Mouse (Mus musculus) urinary bladder, adult 2 months (tissue): ENCODE data around the gene Pllp. TPM values are rescaled to one million over a fixed set of nuclear protein-coding genes. Genes with fewer than 3 reads are reported as not detected.
A peak's percentile ranks its signal among the peaks of the same experiment; 100 is the strongest.

Experiments
- DNase-seq: peaks from one replicate; pipeline ENCODE4 v3.0.0; 2022; ENCODE audit warnings: low spot score
- polyA plus RNA-seq: library from polyadenylated mRNA; depleted of rRNA; stranded (reverse); fragments of >200 nt; gene quantifications from 2 replicates; pipeline ENCODE4 v1.2.3, GENCODE M21; 2012; rRNA removed

Pllp gene
- polyA plus RNA-seq = 82.4 and 99.3 TPM in 2 replicates

GRCm38 (mm10) chr8:94695994-94696384, at the start of gene Pllp:
Pllp (minus strand) TSS chr8:94696278.
- DNase-seq = no peak

DNA sequence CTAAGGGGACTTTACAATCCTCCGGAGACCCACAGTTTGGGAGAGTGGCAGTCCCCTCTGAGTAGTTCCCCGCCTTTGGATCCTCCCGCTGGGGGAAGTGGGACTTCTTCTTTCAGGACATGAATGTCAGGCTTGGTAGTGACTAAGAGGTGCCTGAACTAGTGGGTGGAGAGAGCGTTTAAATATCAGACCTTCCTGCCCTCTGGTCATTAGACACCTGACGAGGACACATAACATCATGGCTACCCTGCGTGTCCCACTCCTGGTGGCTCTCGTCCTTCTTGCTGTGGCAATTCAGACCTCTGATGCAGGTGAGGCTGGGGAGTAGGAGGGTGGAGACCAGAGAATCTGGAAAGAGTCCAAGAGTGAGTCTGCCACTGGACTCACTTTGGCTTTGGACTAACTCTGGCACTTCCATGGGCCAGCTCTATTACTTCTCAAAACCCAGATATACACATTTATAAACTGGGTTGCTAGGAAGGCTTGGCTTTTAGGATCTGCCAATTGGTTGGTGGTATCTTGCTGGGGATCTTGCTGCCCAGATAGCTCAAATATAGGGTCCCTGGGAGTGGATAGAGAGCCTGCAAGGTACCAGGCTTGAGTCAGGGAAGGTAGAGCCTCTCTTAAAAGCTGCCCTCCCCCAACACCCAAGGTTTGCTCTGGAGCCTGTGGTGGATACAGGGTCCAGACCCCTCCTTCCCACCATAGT, 49.6 kb upstream of the Pllp start, which contains the start of gene Ccl22:
Gene Ccl22, plus strand, starts transcription at position 115 of the 709 bp plus-strand sequence.
- no peak for DNase-seq

GRCm38 (mm10) chr8:94744972-94745371, 48.9 kb upstream of the Pllp start:
- DNase-seq = no peak

DNA sequence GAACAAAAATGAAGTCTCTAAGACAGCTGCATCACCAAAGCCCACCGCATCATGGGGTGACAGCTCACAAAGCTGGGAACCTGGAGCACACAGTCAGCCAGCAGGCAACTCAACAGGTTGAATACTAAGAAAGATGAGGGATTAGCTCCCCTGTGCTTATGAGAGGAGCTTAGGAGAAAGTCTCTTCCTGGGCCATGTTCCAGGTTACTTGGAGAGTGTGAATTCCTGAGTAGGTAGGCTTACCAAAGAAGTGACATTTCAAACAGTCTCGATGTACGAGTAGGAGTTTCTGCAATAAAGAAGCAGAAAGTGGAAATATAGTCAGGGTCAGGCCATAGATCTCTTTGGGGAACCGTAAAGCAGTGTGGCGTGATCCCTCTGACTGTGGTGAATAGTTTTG, 48.4 kb upstream of the Pllp start:
- no peak for DNase-seq

- DNase-seq = no peak
Measured at GRCm38 (mm10) chr8:94741726-94742125, 45.6 kb upstream of the Pllp start.

GRCm38 (mm10) chr8:94740591-94740990, 44.5 kb upstream of the Pllp start:
- DNase-seq = no peak

- DNase-seq = no peak
Measured at GRCm38 (mm10) chr8:94739829-94740228, 43.8 kb upstream of the Pllp start.

- DNase-seq = no peak
Measured at GRCm38 (mm10) chr8:94735426-94736094, 39.5 kb upstream of the Pllp start.

DNA sequence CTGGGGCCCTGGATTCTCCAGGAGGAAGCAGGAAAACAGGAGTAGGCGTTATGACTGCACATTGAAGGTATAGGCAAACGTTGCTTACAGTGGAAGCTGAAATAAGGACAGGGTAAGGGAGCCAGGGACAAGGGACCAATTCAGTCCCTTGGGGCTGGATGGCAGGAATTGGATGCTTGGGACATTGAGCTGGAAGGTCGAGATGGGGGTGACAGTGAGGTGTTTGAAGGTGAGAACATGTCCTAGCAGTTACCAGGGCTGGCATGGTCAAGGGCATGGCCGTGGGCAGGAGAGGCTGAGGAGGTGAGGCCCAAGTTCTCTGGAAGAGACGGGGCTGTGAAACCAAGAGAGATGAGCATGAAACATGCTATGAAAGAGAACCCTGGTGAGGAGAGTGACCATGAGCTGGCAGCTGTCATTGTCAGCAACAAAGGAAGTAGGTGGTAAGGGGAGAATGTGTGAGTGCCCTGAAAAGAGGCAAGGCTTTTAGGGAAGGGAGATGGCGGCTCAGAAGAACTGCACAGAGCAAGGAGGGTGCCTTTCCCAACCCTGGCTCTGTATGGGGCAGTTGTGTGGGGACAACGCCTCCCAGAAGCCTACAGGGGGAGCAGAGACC, 38.8 kb upstream of the Pllp start:
- no peak for DNase-seq

DNA sequence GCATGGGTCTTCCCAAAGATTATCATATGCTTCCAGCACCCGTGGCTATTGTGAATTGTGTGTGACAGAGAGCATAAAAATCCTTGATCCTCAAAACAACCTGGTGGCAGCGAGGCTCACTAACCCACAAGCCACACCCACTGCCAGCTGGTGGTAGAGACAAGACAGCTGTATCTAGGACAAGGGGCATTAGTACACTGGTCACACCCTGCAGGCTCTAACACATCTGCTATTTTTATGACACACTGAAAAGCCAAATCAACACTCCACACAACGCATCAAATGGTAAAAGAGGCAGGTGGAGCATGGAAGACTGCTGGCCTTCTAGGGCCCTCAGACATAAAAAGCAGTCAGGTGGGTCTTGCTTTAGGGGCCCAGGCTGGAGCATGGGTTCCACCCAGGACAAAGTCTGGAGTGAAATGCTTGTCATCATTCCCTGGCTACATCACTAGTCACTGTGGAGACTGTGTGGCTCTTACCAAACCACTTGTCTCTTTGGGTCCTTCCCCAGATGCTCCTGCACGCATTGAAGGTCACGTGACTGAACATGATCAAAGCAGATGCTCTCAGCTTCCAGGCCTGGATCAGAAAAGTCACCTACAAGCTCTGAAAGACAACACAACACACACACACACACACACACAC, 37.9 kb upstream of the Pllp start:
- no peak for DNase-seq

GRCm38 (mm10) chr8:94729301-94729700, 33.2 kb upstream of the Pllp start:
- no peak for DNase-seq

DNA sequence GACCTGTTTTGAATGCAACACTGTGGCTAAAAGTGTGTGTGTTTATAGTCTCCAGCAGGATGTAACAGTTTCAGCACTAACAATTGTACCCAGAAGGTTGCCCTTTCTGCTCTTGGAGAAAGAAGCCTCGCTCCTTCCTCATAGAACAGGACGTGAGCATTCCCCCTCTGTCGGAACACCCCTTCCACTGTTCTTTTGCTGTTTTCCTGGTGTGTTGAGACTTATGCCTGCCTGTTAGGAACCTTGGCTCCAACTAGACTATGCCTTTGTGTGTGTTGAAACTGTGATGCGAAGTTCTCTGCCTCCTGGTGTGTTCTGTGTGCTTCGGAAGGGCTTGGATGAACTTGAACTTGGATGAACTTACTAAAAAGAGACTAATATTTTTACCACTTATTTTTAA, 29.9 kb upstream of the Pllp start:
- DNase-seq = no peak

DNA sequence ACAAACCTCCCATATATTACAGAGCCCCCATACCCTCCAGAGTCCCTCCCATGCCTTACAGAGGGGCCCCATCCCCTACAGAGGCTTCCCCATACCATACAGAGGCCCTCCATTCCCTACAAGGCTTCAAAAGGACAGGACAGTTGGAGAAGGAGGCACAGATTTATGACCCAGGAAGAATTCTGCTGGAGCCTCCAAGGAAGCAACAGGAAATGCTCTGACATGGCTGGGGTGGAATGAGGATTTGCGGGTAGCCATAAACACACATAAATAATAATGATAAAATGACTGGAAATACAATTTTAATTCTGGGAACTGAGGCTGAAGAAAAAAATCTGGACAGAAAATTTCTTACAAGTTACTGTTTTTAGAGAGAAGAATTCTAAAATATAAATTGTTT, 20.8 kb upstream of the Pllp start:
- DNase-seq = no peak

GRCm38 (mm10) chr8:94715871-94716270, 19.8 kb upstream of the Pllp start:
- DNase-seq = no peak

GRCm38 (mm10) chr8:94714556-94714955, 18.5 kb upstream of the Pllp start:
- no peak for DNase-seq

- DNase-seq = no peak
Measured at GRCm38 (mm10) chr8:94711160-94711718, 15.2 kb upstream of the Pllp start.

DNA sequence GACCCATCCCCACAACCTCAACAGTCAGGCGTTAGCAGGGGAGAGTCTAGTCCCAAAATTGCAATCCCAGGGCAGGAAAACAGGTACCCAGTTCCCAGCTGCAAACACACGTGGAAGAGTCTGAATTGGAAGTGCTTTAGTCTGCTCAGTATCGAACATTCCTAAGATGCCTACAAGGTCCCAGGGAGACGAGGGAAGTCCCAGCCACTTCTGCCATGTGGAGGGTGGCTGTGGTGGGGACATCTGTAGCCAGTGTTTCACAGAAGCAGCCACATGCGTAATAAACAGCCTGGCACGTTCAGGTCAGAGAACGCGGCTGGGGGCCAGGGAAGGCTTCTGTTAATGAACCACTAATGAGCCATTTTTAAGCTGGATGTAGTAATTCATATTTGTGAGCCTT, 14.3 kb upstream of the Pllp start:
- DNase-seq = no peak

DNA sequence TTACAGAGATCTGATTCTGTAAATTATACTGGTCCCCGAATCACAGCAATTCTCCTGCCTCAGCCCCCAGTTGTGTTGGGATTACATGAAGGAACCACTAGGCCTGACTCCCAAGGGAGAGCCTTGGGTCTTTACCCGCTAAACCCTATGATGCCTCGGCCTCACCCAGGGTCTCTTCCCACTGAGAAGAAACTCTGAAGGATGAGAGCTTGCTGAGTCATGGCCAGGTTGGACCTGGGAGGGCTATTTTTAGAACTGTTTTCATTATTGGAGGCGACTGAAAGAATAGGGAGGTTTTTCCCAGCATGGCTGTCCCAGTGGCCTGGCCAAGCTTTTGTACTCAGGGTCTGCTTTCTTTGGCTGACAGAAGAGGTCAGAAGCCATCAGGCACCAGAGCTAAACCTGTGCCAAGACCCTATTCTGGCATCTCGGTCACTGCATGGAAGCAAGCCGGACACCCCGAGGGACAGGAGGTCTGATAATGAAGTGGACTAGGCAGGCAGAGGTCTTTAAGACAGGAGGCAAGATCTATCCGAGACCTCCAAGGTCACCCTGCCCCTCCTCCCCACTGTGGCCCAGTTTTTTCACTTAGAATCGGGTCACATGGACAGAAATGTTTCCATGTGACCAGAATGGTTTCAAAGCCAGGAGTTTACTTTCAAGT, 10.8 kb upstream of the Pllp start:
- no peak for DNase-seq

GRCm38 (mm10) chr8:94705581-94706245, 9.6 kb upstream of the Pllp start:
- DNase-seq = no peak

DNA sequence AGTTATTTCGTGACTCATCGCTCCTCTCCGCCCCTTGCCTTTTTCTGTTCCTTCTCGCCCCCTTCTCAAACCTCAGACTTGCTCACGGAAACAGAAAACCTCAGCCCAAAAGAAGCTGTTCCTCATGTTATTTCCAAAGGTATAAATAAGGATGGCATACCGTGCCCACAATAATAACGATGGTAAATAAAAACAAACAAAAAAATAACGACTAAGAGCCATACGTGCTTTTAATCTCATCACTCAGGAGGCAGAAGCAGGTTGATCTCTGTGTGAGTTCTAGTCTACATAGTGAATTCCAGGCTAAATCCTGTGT, 8.5 kb upstream of the Pllp start:
- no peak for DNase-seq

GRCm38 (mm10) chr8:94703972-94704668, 8.0 kb upstream of the Pllp start:
- peak; percentile 99 for DNase-seq
